Mouse (Mus musculus) intestine, postnatal 0 days (tissue): ENCODE measurements around the gene Grpel1. TPM values are rescaled to one million over a fixed set of nuclear protein-coding genes. Genes with fewer than 3 reads are reported as not detected.

Experiments used
- ATAC-seq: fragments of 200-750 bp; cut with Nextera tagmentation; 2 replicates; pipeline ENCODE4 v1.8.0; 2017; ENCODE audit warnings: mild to moderate bottlenecking, moderate TSS enrichment, moderate library complexity
- H3K27ac ChIP-seq: fragments of 300-500 bp; sonication (generic); 2 replicates; pipeline ENCODE4 v1.5.1; 2014; ENCODE audit warnings: mild to moderate bottlenecking, low read depth, low read length, moderate library complexity
- H3K27me3 ChIP-seq: fragments of 300-500 bp; sonication (generic); replicated peaks from 2 replicates; pipeline ENCODE4 v1.6.1; 2014; ENCODE audit warnings: low read length, mixed read lengths; ENCODE audit not compliant: control insufficient read depth, insufficient read depth
- H3K36me3 ChIP-seq: fragments of 300-500 bp; sonication (generic); 2 replicates; pipeline ENCODE4 v1.6.1; 2014; ENCODE audit warnings: mild to moderate bottlenecking, moderate library complexity; ENCODE audit not compliant: control insufficient read depth, insufficient read depth
- H3K4me1 ChIP-seq: fragments of 300-500 bp; sonication (generic); replicated peaks from 2 replicates; pipeline ENCODE4 v1.6.1; 2014; ENCODE audit warnings: antibody characterized with exemption, low read length, mixed read lengths; ENCODE audit not compliant: control insufficient read depth, insufficient read depth
- H3K4me2 ChIP-seq: fragments of 300-500 bp; sonication (generic); replicated peaks from 2 replicates; pipeline ENCODE4 v1.6.1; 2014; ENCODE audit warnings: low read depth, mild to moderate bottlenecking, moderate library complexity
- H3K4me3 ChIP-seq: fragments of 300-500 bp; sonication (generic); 2 replicates; pipeline ENCODE4 v1.5.1; 2014; ENCODE audit warnings: low read depth, low read length
- H3K9ac ChIP-seq: fragments of 300-500 bp; sonication (generic); 2 replicates; pipeline ENCODE4 v1.6.1; 2014; ENCODE audit warnings: mild to moderate bottlenecking, low read depth, low read length
- H3K9me3 ChIP-seq: fragments of 300-500 bp; sonication (generic); 2 replicates; pipeline ENCODE4 v1.6.1; 2016; ENCODE audit warnings: mixed run types; ENCODE audit not compliant: control insufficient read depth
- CTCF ChIP-seq: sonication (generic); IDR thresholded peaks from 2 replicates; pipeline ENCODE4 v1.5.1; 2016; ENCODE audit warnings: low read depth, mild to moderate bottlenecking, control low read depth, antibody characterized with exemption, moderate library complexity
- WGBS: fragments of 180-500 bp; shearing (Covaris S2); extraction: QIAGEN DNeasy Blood & Tissue Kit; methylation state at CpG from one replicate; pipeline ENCODE4 v1.1.7; 2014; 5-methylcytosine and 5-hydroxymethylcytosine counted together
- polyA plus RNA-seq: library from polyadenylated mRNA; unstranded; fragments of >200 nt; fragmentation: Nextera tagmentation; extraction: Ambion mirVana; gene quantifications from 2 replicates; pipeline ENCODE4 v1.2.1, GENCODE M21; 2015

Gene Grpel1
- polyA plus RNA-seq, 1 experiment from 2014 or later: 48.8 TPM

GRCm38 (mm10) chr5:36457706-36458105 is 7.1 kb upstream of the Grpel1 start:
- no peak overlapping the region for H3K9ac ChIP-seq
- WGBS: 79% methylated on average over 4 of the region's 4 CpGs
- H3K27ac ChIP-seq: no peak overlapping the region
- H3K4me2 ChIP-seq: no peak overlapping the region
- H3K4me3 ChIP-seq: no peak overlapping the region
- H3K4me1 ChIP-seq: no peaks in the 10 kb centered on the region
- no peaks in the 10 kb centered on the region for H3K27me3 ChIP-seq
- no peaks in the 10 kb centered on the region; the same call in 1 of the 2 replicates for H3K36me3 ChIP-seq
- TF ChIP-seq CTCF: no peak
- no peaks in the 10 kb centered on the region for H3K9me3 ChIP-seq
- ATAC-seq: no peak

- ATAC-seq: no peak
- peak; percentile 85 for TF ChIP-seq CTCF
- Histone ChIP-seq H3K4me2 (no peak overlapping the region), H3K9ac (no peak overlapping the region), H3K27me3 (no peaks in the 10 kb centered on the region), H3K36me3 (no peaks in the 10 kb centered on the region; the same call in 1 of the 2 replicates), H3K4me3 (no peak overlapping the region), H3K27ac (no peak overlapping the region), H3K4me1 (no peaks in the 10 kb centered on the region), H3K9me3 (no peaks in the 10 kb centered on the region)
- 4% methylated on average over 4 of the region's 4 CpGs for whole genome bisulfite sequencing
These were observed 5.9 kb upstream of the Grpel1 start for GRCm38 (mm10) chr5:36458926-36459325.

- no peak for ATAC-seq
- Histone ChIP-seq H3K4me2 (no peak overlapping the region), H3K36me3 (no peaks in the 10 kb centered on the region; the same call in 1 of the 2 replicates), H3K27ac (no peak overlapping the region), H3K27me3 (no peaks in the 10 kb centered on the region), H3K4me1 (no peaks in the 10 kb centered on the region), H3K4me3 (no peak overlapping the region), H3K9me3 (no peaks in the 10 kb centered on the region), H3K9ac (no peak overlapping the region)
- 86% methylated on average over 2 of the region's 2 CpGs for WGBS
- TF ChIP-seq CTCF: no peak
These were observed 4.1 kb upstream of the Grpel1 start for GRCm38 (mm10) chr5:36460712-36461111.

- TF ChIP-seq CTCF: no peak
- Histone ChIP-seq H3K36me3 (no peaks in the 10 kb centered on the region; the same call in 1 of the 2 replicates), H3K27me3 (no peaks in the 10 kb centered on the region), H3K4me3 (no peak overlapping the region), H3K27ac (no peak overlapping the region), H3K9ac (no peak overlapping the region), H3K4me1 (peaks cover 3% of the 10 kb centered on the region), H3K9me3 (no peaks in the 10 kb centered on the region), H3K4me2 (no peak overlapping the region)
- no peak for ATAC-seq
- 53% methylated on average over 2 of the region's 2 CpGs for WGBS
These were observed 3.6 kb upstream of the Grpel1 start for GRCm38 (mm10) chr5:36461231-36461630.

GRCm38 (mm10) chr5:36462810-36463209 is 2.0 kb upstream of the Grpel1 start:
- WGBS: 19% methylated on average over 7 of the region's 7 CpGs
- Histone ChIP-seq H3K4me3 (no peak overlapping the region), H3K36me3 (peaks cover 3% of the 10 kb centered on the region; the same call in 1 of the 2 replicates), H3K9me3 (no peaks in the 10 kb centered on the region), H3K4me2 (no peak overlapping the region), H3K27ac (no peak overlapping the region), H3K27me3 (no peaks in the 10 kb centered on the region), H3K4me1 (peaks cover 4% of the 10 kb centered on the region), H3K9ac (no peak overlapping the region)
- no peak for ATAC-seq
- peak; percentile 94 for TF ChIP-seq CTCF

- no peak overlapping the region for H3K4me3 ChIP-seq
- peaks cover 6% of the 10 kb centered on the region; the same call in 1 of the 2 replicates for H3K36me3 ChIP-seq
- no peak for ATAC-seq
- no peak overlapping the region for H3K9ac ChIP-seq
- WGBS: 71% methylated on average over 5 of the region's 5 CpGs
- peaks cover 4% of the 10 kb centered on the region for H3K4me1 ChIP-seq
- no peak overlapping the region for H3K4me2 ChIP-seq
- no peaks in the 10 kb centered on the region for H3K9me3 ChIP-seq
- no peak overlapping the region for H3K27ac ChIP-seq
- no peaks in the 10 kb centered on the region for H3K27me3 ChIP-seq
- no peak for TF ChIP-seq CTCF
These were observed 1.4 kb upstream of the Grpel1 start for GRCm38 (mm10) chr5:36463391-36463790.

GRCm38 (mm10) chr5:36465889-36466288 is 1.1 kb downstream of the Grpel1 start:
- no peak for ATAC-seq
- H3K9me3 ChIP-seq: no peaks in the 10 kb centered on the region
- 17% methylated on average over 8 of the region's 8 CpGs for WGBS
- peak overlapping the region; percentile 89 for H3K4me2 ChIP-seq
- H3K4me3 ChIP-seq: peak overlapping the region; percentile 95
- TF ChIP-seq CTCF: no peak
- H3K27ac ChIP-seq: peak overlapping the region; percentile 85; the same call in 1 of the 2 replicates
- H3K27me3 ChIP-seq: no peaks in the 10 kb centered on the region
- peak overlapping the region; percentile 87; the same call in 1 of the 2 replicates for H3K9ac ChIP-seq
- peaks cover 30% of the 10 kb centered on the region for H3K36me3 ChIP-seq
- peaks cover 4% of the 10 kb centered on the region for H3K4me1 ChIP-seq
